Mouse (Mus musculus) induced T-regulatory cell, adult 2 months (primary cell): ENCODE data around the gene Snorc.

Source experiments
- DNase-seq: peaks from one replicate; pipeline ENCODE4 v3.0.0-alpha.2; 2012; ENCODE audit warnings: low read depth

Gene Snorc

GRCm38 (mm10) chr1:87510166-87510691 is 40.2 kb downstream of the Snorc start:
- peak; percentile 42 for DNase-seq

GRCm38 (mm10) chr1:87510845-87511244 is 40.8 kb downstream of the Snorc start:
- DNase-seq: no peak

GRCm38 (mm10) chr1:87520467-87520866 is 50.4 kb downstream of the Snorc start:
- no peak for DNase-seq

- DNase-seq: no peak
Measured at GRCm38 (mm10) chr1:87521523-87521922, 51.5 kb downstream of the Snorc start.

- no peak for DNase-seq
Measured at GRCm38 (mm10) chr1:87525041-87525440, 55.0 kb downstream of the Snorc start.
